Mouse (Mus musculus) cerebellum, adult 2 months (tissue): ENCODE measurements around the gene Sipa1.

Source experiments
- CTCF ChIP-seq: fragments of 200-500 bp; IDR thresholded peaks from 2 replicates; pipeline ENCODE4 v1.5.1; 2011; ENCODE audit warnings: low read depth, mild to moderate bottlenecking, control low read depth, low read length, moderate library complexity, borderline replicate concordance; ENCODE audit not compliant: insufficient read depth
- POLR2A ChIP-seq: fragments of 200-500 bp; IDR thresholded peaks from 2 replicates; pipeline ENCODE4 v1.6.1; 2011; ENCODE audit warnings: low read length, control low read depth, borderline replicate concordance; ENCODE audit not compliant: insufficient read depth

- TF ChIP-seq CTCF, result no peak
- no peak for TF ChIP-seq POLR2A
Observed at GRCm38 (mm10) chr19:5680432-5680831, 16.9 kb upstream of the Sipa1 start.
